Mouse (Mus musculus): Measurements from ENCODE around the gene Cfap65. TPM values are rescaled to one million over a fixed set of nuclear protein-coding genes. Genes with fewer than 3 reads are reported as not detected.

Gene Cfap65
- polyA plus RNA-seq (2021; fragmentation: Nextera tagmentation): 0.55 and 0.65 TPM in 2 replicates
- long read RNA-seq, experiment 1, partial matches to known transcripts: 0 of 1 reads
- long read RNA-seq, experiment 1, other reads (novel, unspliced or antisense): 1 of 1 reads
- long read RNA-seq, experiment 2, partial matches to known transcripts: 2 of 2 reads
- long read RNA-seq, experiment 2, other reads (novel, unspliced or antisense): 0 of 2 reads

GRCm38 (mm10) chr1:74935402-74935801 is at the start of gene Cfap65:
Gene Cfap65 (minus strand): TSS chr1:74935599.

DNA sequence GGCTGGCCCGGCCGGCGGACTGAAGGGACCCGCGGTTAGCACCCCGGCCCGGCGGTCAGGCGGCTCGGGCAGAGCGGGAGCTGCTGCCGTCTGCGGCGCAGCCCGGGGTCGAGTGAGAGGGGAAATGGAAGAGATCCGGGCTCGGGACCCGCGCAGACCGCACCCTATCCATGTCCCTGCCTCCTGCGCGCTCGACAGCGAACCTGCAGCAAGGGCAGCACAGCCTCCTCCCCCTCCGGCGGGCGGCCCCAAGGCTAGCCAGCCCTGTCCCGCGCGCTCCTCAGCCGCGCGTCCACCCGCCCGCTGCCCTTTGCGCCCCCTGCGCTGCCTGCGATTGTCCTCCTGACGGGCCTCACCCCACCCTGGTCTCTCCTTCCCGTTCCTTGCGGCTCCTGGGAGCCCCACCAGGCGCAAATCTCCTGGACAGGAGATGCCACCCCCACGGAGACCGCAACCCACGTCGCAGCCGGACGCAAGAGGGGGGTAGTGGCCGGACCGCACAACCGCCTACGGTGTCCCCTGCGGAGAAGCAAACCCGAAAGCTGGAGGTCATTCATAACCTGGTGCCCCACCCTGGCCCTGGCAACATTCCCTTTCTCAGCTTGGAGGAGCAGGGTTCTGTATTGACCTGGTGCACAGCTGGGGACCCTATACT is 16.3 kb upstream of the Cfap65 start, which contains the start of gene Ihh:
Ihh (minus strand) TSS at position 117 of the 655 bp plus-strand sequence.

DNA sequence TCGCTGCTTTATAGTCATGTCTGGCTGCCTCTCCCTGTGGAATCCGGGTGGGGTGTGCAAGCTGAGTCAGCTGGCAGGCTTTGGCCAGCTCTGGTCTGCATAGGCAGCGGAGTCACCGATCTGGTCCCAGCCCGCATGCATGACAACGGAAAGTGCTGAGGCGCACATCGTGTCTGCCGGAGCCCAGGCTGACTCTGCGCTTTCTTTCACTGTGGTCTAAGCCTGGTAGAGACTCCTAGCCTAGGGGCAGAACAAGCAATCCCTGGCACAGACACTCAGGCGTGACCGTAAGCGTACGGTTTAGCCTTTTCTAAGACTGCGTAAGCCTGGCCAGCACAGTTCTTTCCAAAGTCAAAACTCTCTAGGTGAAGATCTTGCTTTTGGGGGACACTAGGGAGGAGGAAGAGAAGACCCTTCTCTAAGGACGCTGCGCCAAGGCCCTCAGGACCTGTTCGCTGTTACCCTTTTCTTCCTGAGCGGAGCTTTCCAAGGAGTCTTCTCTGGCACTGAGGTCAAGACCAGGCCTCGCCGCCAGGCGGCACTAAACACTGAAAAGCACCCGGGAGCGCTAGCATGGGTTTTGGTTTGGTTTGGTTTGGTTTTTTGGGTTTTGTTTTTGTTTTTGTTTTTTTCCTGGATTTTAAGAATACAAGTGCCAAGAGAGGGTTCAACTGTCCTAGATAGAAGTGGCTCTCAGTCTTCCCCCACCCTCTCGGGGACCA is 42.1 kb downstream of the Cfap65 start, which contains the start of gene Cryba2:
Cryba2 (minus strand) TSS at position 10 of the 722 bp plus-strand sequence.

DNA sequence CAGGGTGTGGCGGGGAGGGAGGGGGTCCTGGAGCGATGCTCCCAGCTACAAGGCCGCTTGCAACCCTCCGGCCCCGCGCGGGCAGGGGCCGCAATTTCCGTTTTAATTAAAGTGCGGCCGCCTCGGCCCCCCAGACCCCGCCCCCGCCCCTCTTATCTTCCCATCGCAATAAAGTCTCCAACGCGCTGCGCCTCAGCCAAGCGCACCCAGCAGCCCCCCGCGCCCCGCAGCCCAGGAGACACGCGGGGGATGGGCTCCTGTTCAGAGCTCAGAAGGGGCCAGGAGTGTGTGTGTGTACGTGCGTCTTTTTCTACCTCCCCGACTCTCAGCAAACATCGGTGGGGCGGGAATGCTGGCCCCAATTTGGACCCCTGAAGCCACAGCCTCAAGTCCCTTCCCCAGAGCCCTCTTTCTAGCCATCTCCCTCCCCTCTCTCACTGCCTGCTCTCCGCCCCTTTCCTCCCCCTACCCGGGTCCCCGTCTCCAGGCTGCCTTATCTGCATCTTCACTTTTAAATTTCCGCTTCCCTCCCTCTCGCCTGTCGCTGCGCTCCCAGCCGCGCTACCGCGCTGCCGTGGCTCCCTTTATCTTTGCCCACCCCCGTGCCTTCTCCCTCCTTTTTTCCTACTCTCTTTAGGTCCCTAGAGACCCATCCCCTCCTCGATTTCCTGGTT is 49.9 kb downstream of the Cfap65 start, which contains the start of gene Fev:
Fev (minus strand) TSS at position 51 of the 674 bp plus-strand sequence.

DNA sequence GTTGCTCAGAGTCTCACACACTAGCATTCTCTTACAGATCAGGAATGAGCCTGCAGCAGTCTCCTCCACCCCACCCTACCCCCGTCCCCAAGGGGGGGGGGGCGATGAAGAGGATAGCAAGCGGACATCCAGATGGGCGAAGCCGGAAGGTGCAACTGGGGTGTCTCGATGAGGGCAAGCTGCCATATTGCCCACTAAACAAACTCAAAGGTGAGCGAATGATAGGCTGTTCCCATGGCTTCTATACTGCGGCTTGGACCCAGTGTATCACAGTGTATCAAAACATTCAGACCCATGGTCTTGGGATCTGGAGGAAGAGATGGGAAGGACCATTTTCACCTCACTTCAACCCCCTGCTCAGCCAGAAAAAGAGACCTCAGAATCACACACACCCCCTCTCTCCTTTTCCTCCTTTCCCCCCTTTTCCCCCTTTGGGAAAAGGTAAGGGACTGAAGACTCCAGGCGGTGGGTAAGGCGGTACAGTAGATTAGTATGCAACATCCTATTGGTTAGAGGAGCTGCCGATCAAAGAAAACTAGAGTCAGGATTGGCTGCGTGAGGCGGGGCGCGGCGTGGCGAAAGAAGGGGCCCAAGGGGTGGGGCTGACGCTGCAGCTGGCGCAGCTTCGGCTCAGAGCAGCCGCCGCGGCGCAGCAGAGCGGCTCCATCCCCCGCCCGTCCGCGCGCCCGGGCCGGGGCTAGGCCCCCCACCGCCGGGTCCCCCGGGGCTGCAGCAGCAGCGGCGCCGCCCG is 80.9 kb downstream of the Cfap65 start, which contains the start of gene Cdk5r2:
Cdk5r2 (plus strand) TSS at position 629 of the 751 bp plus-strand sequence.

Other genes with a start within 250 kb of the Cfap65 start
- gene Cyp27a1, start 222.0 kb downstream of the Cfap65 start, polyA plus RNA-seq (2021; fragmentation: Nextera tagmentation): 4.4 and 4.7 TPM in 2 replicates
- gene Prkag3, start 186.4 kb downstream of the Cfap65 start, polyA plus RNA-seq (2021; fragmentation: Nextera tagmentation): not detected in 2 replicates
- 0.97 and 1.8 TPM in 2 replicates for gene Wnt6, start 163.7 kb downstream of the Cfap65 start, polyA plus RNA-seq (2021; fragmentation: Nextera tagmentation)
- 15.5 and 19.0 TPM in 2 replicates for gene Wnt10a, start 144.1 kb downstream of the Cfap65 start, polyA plus RNA-seq (2021; fragmentation: Nextera tagmentation)
- gene Cdk5r2, start 80.7 kb downstream of the Cfap65 start, polyA plus RNA-seq (2021; fragmentation: Nextera tagmentation): 15.1 and 40.6 TPM in 2 replicates
- gene Fev, start 50.2 kb downstream of the Cfap65 start, polyA plus RNA-seq (2021; fragmentation: Nextera tagmentation): 0.13 and 0.33 TPM in 2 replicates
- 1.6 and 2.0 TPM in 2 replicates for gene Cryba2, start 42.5 kb downstream of the Cfap65 start, polyA plus RNA-seq (2021; fragmentation: Nextera tagmentation)
- 0.10 and 0.13 TPM in 2 replicates for gene Ihh, start 16.1 kb upstream of the Cfap65 start, polyA plus RNA-seq (2021; fragmentation: Nextera tagmentation)
- 4.1 and 5.2 TPM in 2 replicates for gene Nhej1, start 189.6 kb upstream of the Cfap65 start, polyA plus RNA-seq (2021; fragmentation: Nextera tagmentation)
- gene Slc23a3, start 198.3 kb upstream of the Cfap65 start, polyA plus RNA-seq (2021; fragmentation: Nextera tagmentation): 2.5 and 3.6 TPM in 2 replicates
- gene Cnppd1, start 207.1 kb upstream of the Cfap65 start, polyA plus RNA-seq (2021; fragmentation: Nextera tagmentation): 8.7 and 17.8 TPM in 2 replicates
- gene Retreg2, start 207.2 kb upstream of the Cfap65 start, polyA plus RNA-seq (2021; fragmentation: Nextera tagmentation): 51.8 and 214 TPM in 2 replicates
- 36.1 and 43.8 TPM in 2 replicates for gene Zfand2b, start 233.0 kb upstream of the Cfap65 start, polyA plus RNA-seq (2021; fragmentation: Nextera tagmentation)
- 10.6 and 12.0 TPM in 2 replicates for gene Abcb6, start 244.8 kb upstream of the Cfap65 start, polyA plus RNA-seq (2021; fragmentation: Nextera tagmentation)